Mouse (Mus musculus) cerebellum, postnatal 25 days (tissue): Measurements from ENCODE around the gene Pex16.

Experiments used
- DNase-seq, 2 experiments: peaks; one replicate each; pipeline ENCODE4 v3.0.0; 2021; ENCODE audit warnings: mixed read lengths in 2 of 2

The Pex16 gene

DNA sequence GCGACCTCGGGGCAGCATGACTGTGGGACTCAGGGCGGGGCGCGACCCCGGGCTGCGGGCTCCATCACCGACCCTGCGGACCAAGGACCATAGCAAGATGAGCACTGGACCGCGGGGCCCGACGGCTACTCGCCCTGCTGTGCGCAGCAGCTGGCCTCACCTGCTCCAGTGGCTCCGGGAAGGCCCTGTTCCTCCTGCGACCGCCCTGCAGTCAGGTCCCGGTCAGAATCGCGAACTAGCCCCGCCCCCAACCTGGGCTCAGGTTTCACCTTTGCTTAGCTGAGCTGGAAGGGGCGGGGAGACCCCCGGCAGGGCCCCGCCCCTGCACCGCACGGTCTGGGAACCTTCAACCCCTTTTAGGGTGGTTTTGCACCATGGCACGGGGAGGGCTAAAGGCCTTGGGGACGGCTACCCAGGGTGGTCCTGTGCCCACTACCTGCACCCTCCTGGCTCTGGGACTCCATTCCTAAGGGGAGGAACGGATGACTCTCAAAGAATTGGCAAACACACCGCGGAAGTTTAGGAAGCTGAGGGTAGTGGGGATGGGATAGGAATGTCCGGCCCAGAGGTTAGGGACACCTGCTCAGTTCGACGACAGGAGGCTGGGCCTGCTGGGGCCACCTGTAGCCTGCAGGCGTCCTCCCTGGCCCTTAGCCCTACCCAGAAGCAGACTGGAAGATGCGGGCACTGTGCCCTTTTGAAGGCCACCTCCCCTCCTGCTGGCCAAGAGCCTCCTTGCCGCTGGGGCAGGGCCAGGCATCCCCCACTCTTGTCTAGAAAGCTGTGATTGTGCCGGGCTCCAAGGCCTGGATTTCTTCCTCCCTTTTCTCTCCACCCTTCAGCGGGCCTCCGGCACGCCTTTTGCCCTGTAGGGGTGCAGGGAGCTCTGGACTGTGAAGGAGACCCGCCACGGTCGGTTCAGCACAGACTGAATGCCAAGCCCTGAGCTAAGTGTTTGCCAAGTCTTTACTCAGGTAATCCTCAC is 3.4 kb upstream of the Pex16 start:
- peak in 1 of 2 experiments; percentile 36 for DNase-seq

DNA sequence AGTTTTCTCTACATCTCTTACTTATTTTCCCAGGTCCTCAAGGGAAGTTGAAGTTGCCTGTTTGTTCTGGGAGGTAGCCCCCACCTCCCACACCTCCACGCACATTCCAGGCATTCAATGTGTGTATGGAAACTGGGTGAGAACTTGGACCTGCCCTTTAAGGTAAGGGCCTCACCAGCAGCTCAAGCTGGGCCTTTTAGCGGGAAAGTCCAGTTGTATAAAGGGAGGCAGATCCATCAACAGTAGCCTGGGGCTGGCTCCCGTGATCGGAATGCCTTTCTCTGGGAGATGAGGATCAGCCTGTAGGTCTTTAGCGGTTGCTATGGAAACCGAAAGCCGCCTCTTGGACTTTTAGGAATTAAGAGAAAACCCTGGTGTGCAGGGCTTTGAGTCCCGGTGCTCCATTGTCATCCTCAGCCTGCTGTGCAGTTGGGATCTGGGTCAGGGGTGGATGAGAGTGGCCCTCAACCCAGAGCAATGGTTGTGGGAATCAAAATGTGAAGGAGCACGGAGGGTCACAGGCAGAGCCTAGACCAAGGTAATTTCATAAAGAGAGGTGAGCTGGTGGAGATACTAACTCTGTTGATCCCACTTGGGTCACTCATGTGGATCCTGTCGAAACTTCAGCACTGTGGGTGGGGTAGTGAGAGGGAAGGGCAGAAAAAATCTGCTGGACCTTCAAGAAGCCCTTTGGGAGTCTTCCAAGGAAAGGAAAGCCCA is 2.3 kb upstream of the Pex16 start:
- no peak for DNase-seq

DNA sequence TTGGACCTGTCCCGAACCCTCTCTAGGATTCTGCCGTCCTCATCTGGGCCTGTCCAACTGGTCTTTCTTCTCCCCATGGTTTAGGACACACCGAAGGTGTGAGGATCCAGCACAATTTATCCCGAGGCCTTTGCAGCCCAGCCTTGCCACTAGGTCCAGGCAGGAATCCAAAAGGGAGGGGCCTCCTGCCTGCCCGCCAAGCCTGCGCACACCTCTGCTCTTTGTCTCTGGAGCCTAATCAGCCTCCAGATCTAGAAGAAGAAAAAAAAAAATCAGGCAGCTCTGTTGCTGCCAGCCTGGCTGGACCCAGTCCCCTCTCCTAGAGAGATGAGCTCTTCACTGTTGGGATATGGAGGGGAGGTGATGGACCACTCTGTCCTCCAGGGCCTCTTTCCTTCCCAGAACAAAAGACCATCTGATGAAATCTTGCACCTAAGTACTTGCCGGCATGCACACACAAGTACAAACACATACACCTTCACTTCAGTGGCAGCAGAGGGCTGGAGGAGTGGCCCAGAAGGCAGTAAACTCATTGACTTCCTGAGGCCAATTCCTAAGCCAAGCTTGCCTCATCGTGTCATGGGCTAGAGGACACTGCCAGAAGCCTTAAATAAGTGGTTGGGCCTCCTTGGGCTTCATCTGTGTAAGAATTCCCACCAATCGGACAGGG is 1.6 kb upstream of the Pex16 start:
- DNase-seq, result peak; percentile 50 to 78

DNA sequence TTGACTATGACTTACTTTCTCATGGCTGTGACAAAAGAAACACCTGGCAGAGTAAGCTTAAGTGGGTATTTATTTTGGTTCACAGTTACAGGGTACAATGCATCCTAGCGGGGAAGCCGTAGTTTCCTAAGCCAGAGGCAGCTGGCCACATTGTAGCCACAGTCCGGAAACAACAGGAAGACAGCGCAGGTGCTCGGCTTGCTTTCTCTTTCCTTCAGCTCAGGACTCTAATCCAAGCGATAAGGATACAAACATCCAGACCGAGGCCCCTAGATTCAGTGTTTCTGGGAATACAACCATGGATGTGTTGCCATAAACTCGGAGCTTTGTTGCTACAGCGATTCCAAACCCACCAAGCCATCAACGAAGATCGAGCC is 1.1 kb upstream of the Pex16 start:
- no peak for DNase-seq

DNA sequence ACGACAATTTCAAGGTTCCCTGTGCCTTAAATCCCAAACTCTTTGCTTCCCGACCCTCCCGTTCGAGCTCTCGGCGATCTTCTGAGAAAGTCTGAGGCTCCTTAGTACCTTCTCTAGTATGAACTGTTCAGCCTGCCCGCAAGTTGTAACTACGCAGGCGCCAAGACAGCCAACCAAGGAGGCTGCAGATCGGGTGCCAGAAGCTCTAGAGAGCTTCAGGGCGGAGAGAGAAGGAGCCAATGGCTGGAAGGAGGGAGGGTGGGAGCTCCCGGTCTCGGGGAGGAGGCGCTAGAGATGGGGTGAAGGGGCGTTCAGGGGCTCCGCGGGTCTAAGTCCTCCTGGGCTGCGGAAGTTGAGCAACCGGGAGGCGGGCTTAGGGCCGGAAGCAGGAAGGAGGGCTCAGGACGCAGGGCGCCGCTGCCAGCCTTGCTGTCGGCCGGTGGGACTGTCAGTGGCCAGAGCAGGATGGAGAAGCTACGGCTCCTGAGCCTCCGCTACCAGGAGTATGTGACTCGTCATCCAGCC is 685 bp downstream of the Pex16 start:
- DNase-seq, result peak; percentile 92 to 93

DNA sequence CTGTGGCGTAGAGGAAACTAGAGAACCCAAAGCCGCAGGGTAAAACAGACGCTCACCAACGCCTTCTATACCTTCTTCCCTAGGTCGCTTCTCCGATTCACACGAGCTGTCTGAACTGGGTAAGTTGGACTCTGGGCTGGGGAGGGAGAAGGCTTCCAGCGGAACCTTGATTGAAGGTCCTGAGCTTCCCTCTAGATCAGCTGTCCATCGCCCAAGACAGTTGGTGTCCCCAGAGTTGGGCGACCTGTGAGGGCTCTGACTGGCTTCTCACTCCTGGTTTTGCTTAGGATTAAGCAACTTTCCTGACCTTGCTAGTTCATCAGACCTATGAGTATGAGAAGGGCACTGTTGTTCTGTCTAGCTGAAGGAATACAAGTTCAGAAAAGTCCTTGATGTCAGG is 1.3 kb downstream of the Pex16 start:
- no peak for DNase-seq

DNA sequence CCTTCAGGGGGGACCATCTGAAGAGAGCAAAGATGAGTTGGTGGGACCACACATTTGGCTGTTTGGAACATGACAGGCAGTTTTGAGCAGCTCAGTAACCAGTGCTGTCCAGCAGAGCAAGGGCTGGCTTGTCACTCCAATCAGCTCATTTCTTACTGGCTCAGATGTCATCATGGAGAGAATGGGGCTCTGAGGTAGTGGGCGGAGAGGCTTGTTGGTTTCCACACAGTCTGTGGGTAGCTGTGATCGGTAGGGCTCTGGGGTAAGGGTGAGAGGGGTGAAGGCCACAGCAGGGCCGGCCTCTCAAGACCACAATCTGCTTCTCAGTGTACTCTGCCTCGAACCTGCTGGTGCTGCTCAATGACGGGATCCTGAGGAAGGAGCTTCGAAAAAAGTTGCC is 1.8 kb downstream of the Pex16 start:
- peak in 1 of 2 experiments; percentile 8 for DNase-seq

DNA sequence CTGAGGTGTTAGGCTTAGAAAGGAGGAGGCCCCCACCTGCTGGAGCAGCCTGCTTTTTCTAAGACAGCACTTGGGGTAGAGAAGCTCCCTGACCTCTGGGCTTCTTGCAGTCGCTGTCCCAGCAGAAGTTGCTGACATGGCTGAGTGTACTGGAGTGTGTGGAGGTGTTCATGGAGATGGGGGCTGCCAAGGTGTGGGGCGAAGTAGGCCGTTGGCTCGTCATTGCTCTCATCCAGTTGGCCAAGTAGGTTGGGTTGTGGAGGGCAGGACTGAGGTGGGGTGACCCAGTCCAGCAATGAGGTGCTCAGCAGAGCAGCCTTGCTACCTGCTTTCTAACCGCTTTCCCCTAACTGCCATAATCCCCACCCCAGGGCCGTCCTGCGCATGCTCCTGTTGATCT is 2.8 kb downstream of the Pex16 start:
- DNase-seq, result peak; percentile 18 to 42

DNA sequence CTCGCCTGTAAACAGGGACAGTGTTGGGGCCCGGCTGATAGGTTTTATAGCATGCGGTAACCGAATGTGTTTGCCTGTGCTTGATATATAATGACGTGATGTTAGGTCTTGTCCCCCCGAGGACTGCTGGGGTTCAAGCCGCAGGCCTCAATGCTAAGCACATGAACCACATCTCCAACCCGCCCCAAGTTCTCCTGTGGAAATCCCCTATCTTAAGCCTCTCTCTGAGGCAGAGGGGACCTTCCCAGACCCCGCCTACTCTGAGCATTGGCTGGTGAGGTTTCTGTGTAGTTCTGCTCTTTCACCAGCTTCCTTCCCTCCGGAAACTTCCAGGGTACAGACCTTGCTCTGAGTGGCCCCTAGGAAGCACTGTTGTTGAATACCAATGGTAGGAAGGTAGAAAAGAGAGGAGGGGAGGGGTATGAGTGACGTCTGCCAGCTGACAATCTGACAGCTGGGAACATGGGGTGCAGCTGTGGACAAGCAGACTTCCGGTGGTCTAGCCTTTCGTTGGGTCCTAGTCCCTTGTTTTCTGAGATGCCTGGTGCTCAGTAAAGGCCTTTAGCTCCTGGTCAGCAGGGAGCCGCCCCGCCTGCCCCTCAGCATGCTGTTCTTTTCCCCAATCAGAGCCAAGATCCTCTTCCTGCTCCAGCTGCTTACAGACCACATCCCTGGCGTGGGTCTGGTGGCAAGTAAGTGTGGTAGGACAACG is 5.5 kb downstream of the Pex16 start:
- DNase-seq, result no peak

DNA sequence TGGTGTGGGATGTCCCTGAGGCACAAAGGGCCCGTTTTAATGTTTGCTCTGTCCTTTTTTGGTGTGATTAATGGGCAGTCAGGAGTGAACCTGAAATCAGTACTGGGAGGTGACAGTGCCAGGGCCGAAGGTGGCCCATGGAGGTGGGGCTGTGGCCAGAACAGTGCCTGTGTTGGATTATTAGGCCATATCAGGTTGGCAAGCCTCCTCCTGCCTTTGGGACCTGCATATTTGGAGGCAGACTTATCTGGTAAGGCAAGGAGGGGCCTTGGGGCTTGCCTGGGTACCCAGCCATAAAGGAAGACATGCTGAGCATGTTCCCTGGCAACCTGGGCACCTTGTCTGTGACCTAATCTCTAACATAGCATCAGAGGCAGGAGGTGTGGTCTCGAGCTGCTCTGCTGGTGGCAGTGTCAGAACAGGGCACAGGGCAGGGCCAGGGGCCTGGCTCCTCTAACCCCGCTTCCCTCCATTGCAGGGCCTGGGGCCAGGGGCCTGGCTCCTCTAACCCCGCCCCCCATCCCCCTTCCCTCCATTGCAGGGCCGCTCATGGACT is 6.1 kb downstream of the Pex16 start:
- DNase-seq, result peak; percentile 33 to 37

DNA sequence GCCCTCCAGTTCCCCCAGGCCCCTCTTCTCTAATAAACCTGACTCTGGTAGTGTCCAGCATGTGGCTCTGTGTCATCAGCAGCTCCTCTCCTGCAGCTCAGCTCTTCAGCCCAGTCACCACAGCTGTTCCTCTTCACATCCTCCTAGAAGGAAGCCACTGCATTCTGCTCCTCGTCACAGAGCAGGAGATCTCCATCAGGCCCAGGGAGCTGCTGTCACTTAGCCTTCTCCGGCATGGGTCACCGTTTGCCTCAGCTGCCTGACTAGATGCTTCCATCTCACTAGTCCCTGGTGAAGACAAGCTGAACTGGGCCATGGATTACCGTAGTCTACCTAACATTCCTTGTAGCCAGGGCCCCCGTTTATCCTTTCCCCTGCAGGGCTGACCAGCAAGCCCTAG is 6.7 kb downstream of the Pex16 start:
- DNase-seq, result no peak

DNA sequence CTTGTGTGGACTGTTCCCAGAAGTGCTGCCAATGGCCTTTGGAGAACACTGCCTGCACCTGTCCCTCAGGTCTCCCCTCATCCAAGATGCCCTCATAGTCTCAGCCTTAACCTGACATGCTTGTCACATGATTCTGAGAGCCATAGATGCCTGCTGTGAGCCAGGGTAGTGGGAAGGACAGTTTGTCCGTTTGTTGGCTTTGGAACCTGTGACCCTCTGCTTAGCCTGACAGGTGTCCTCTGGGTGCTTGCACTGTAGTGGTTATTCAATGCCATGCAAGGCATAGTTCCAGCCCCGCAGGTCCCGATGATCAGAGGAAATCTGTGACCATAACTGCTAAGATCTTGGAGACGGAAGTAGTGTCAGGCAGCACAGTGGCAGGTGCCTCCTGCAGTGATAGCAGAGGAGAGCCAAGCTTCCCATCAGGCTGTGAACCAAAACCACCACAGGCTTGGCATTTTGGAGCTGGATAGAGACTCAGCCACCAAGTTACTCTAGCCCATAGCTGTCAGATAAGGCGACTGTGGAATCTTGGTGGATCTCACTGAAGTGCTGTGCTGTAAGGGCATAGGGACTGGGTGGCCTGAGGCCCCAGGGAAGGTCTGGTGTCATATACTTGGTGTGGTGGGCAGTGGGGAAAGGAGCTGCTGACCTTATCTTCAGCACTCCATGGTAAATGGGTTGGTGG is 7.6 kb downstream of the Pex16 start, which contains the start of gene 1700029I15Rik:
Gene 1700029I15Rik, plus strand, starts transcription at position 638 of the 688 bp plus-strand sequence.
- DNase-seq, result peak; percentile 66 to 70

DNA sequence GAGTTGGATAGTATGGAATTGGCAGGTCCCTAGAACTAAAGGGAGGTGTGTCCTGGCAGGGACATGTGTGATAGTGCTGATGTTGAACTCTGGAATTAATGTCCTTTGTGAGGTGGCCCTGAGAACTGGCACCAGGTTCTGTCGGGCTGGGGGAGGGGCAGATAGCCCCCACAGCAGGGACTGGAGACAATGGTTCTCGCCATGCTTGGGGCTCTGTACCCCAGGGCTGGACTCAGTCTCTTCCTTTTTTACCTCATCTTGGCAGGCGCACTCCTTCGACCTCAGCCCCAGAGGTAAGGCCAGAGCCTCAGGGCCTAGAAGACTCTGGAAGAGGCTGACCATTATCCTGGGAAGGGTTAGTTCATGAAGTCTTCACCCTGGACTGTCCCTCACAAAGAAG is 8.3 kb downstream of the Pex16 start:
- DNase-seq, result peak; percentile 29 to 51

DNA sequence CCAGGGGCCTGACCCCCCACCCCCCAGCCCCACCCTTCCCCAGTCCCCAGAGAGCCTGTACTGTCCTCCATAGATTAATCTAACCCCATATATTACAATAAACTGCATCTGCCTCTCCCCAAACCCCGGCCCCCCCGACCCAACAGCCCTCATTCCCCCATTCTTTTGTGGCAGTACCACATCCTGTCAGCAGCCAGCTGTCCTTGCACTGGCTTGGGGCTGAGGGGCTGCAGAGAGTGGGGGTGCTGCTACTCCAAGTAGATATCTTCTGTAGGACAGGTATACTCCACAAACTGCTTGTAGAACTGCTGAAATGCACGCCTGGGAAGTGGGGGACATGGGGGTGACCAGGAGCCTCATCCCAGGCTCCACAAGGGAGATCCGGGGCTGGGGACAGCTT is 9.6 kb downstream of the Pex16 start:
- DNase-seq, result no peak

DNA sequence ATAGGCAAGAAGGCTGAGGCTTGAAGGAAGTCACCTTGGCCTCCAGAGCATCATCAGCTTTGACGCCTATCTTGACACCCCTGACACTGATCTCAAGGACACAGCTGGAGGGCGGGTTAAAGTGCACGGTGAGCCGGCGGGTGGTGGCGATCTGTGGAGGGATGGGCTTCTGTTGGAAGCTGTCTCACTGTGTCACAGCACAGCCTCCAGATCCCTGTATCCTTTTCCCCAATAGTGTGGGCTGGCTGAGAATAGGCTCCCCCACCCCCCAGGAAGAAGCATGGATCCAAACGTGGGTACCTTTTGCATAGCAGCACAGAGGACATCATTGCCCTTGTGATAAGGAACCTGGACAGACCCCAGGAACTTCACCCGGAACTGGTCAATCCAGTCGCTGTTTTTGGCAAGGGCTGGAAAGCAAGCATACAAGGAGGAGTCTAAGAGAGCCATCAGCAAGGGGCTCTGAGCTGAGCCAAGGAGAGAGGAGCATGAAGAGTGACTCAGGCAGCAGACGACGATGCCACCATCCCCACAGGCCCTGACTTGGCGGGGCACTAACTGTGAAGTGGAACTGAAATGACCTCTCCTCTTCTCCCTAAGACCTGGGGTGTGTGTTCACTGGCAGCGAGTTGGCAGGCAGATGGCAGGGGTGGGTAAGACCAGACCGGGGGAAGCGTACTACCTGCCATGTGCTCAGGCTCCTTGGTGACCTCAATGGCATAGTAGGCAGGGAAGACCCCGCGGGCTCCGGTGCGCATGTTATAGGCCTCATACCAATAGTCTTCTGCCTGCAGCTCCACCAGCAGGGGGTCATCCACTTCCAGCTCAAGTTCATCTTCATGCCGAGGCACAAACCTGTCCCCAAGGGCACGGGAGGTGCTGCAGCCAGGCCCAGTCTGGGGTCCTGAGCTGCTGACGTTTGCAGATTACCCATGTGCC is 10.9 kb downstream of the Pex16 start:
- peak in 1 of 2 experiments; percentile 60 for DNase-seq

DNA sequence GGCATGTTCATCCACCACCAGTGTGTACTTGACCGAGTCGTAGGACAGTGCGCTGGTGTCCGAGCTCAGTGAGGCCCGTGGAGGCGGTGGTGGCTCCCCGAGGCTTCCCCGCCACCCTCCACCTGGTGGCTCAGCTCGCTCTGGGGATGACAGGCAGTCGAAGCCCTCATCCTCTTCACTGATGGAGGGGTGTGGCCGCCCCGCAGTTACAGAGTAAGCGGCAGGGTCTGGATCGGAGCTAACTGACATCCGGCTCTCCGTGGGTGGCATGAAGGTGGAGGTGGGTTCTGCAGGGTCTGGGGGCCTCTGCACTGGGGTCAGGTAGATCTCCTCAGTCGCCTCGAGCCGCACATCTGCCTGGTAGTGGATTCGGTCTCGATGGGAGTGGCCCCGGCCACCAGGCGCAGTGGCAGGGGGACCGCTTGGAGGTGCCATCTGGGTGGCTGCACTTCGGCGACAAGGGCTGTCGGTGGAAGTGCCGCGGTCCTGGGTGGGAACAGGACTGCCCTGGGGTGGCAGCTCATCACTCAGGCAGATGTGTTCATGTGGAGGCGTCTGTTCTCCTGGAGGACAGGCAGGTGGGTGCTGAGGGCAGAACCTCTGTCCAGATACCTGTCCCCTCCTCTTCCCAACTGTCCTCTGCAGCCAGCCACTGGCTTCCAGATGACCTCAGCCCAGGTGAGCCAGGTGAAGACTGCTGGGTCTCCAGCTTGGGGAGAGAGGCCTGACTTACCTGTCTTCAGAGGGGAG is 12.5 kb downstream of the Pex16 start:
- peak in 1 of 2 experiments; percentile 36 for DNase-seq

DNA sequence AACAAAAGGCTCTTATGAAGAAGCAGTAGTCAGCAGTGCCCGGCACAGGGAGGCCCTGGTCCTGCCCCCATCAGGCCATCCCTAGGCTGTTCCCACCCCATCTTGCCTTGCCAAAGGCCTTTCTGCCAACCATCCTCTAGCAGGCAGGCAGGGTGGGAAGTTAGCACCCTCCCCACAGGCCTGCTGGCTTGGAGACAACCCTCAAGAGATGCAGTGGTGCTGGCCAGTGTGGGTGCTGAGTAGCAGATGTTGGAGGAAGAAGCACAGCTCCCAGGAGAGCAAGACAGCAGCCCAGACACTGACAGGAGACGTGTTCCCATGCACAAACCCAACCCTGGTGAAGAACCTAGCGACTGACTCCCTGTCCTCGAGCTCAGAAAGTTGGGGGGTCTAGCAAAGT is 13.2 kb downstream of the Pex16 start:
- DNase-seq, result peak in 1 of 2 experiments; percentile 46

DNA sequence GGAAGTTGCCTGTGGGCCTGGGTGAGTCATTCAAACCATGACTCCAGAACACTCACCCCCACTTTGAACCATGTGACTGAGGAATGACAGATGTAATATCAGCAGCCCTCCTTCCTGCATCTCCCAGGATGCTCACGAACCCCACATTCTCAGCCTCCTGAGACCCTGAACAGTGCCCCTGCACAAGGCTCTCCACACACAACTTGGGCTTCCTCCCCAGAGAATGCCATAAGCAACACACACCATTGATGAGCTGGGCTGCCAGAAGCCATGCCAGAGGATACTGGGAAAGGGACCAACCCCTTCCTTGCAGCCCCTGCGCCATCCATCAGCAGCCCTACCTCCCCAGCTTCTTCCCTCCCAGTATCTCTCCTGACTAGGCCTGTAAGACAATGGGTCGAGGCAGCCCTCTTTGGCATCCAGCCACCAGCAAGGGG is 13.6 kb downstream of the Pex16 start:
- peak in 1 of 2 experiments; percentile 51 for DNase-seq
